Mouse (Mus musculus): ENCODE measurements around the gene Olfr1100. TPM values are rescaled to one million over a fixed set of nuclear protein-coding genes. Genes with fewer than 3 reads are reported as not detected.

Olfr1100 gene
- total RNA-seq (2022), result not detected

DNA sequence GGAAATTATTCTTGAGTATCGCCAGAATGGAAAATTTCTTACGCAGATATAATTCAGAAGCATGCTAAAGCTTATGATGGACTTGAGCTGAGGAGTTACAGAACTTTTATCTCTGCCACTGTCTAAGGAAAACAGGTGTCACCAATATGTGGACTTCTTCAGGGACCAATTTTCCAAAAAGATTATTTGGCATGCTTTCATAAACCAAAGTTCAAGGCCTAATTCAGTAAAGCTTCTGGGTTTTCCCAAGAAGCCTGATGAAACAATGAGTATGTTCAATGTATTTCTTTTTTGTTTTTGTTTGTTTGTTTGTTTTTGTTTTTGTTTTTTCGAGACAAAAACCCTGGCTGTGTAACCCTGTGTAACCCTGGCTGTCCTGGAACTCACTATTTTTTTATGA, at the start of gene Olfr1100:
Gene Olfr1100 (minus strand): TSS at position 101 of the 400 bp plus-strand sequence.
- DNase-seq (ENCODE audit: low spot score in 2 of 2), result no peak

DNA sequence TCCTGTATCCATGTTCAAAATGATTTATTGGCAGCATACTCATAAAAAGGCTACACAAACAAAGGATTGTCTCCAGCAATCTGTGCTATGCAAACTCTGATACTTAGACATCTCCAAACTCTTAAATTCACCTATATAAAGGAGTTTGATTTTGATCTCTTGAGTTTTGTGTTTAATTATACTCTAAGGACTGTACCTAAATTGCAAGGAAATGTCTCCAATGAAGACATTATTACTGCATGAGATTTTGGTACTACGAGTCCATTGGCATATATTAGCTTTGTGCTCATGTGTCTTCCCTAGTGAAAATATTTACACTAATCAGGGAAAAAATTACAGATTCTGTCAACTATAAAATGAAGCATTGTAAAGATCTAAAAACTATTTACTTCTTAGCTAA, 47.2 kb upstream of the Olfr1100 start, which contains the start of gene Olfr1104:
Gene Olfr1104 (minus strand): TSS at position 101 of the 400 bp plus-strand sequence.
- DNase-seq (ENCODE audit: low spot score in 2 of 2), result no peak

DNA sequence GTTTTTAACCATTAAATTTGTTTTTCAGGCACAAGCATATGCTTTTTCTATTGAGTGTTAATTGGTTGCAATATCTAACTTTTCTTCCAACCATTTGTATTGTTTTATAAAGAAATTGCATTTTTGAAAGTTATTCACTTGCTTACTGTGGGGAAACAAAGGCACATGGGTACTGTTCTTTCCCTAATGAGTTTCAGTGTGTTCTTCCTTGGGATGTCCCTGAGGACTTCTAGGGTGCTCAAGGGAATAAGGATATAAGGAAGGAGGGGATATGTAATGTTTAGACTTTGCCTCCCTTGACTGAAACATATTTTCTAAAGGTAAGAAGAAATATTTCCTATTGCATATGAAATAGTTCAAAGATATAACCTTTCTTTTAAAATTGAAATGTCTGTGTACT, 18.3 kb upstream of the Olfr1100 start, which contains the start of gene Olfr1102:
Gene Olfr1102 (plus strand): TSS at position 301 of the 400 bp plus-strand sequence.
- DNase-seq (ENCODE audit: low spot score in 2 of 2), result no peak

DNA sequence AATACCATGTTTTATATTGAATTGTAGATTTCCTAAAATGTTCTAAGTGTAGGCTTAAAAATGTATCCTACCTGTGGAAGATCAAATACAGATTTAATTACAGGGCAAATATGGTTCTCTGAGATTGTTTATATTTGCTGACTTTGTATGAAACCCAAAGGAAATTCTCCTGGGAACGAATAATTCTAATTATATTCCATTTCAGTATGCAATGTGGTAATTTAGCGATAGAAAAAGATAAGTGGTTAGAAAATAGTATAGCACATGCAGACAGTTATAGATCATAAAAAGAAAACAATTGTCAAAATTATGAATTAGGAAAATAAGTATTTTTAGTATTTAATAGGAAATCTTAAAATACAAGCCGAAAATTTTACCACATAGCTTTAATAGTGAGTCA, 11.4 kb upstream of the Olfr1100 start, which contains the start of gene Olfr1101:
Gene Olfr1101 (minus strand): TSS at position 101 of the 400 bp plus-strand sequence.
- no peak for DNase-seq (ENCODE audit: low spot score in 2 of 2)

DNA sequence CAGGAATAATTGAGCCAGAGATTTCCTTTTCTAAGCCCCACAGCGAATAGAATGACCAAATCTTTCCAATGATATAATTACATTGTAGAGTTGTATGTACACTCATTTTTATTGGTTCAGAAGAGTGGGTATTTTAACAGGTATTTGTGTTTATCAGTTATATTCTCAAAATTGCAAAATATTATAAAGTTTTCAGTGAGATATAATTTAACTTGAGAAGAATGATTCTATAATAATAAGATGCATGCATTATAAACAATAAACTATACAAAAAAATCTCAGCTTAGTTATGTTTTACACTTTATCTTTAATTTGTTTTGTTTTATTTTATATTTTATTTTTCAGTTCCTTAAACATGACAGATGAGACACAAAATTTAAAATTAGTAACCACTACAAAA, 19.2 kb downstream of the Olfr1100 start, which contains the start of gene Olfr1099:
Gene Olfr1099 (minus strand): TSS at position 101 of the 400 bp plus-strand sequence.
- DNase-seq (ENCODE audit: low spot score in 2 of 2), result no peak

DNA sequence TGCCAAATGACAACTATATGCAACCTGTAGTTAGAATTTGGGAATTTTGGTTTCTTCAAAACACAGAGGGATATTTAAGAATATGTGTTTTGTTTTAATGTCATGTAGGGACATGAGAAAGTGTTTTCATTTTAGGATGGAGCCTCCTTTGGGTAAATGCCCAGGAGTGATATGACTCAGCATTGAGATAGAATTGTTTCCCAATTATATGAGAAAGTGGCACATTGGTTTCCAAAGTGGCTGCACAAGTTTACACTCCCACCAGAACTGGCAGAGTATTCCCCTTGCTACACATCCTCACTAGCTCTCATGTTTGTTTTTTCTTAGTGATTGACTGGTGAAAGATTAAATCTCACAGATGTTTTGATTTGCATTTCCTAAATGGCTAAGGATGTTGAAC, 53.2 kb downstream of the Olfr1100 start:
- peak in 1 of 2 experiments; percentile 16 for DNase-seq (ENCODE audit: low spot score in 2 of 2)

Other genes starting within 250 kb of the Olfr1100 start
- gene Olfr1089, start 246.3 kb downstream of the Olfr1100 start, total RNA-seq (2022), result not detected
- not detected for gene Olfr1090, start 221.0 kb downstream of the Olfr1100 start, total RNA-seq (2022)
- gene Olfr1093, start 197.5 kb downstream of the Olfr1100 start, total RNA-seq (2022), result not detected
- gene Olfr141, start 169.9 kb downstream of the Olfr1100 start, total RNA-seq (2022), result not detected
- not detected for gene Olfr1094, start 155.3 kb downstream of the Olfr1100 start, total RNA-seq (2022)
- not detected for gene Olfr1095, start 128.3 kb downstream of the Olfr1100 start, total RNA-seq (2022)
- not detected for gene Gm13723, start 105.2 kb downstream of the Olfr1100 start, total RNA-seq (2022)
- not detected for gene Olfr1097, start 87.7 kb downstream of the Olfr1100 start, total RNA-seq (2022)
- gene Olfr1098, start 55.4 kb downstream of the Olfr1100 start, total RNA-seq (2022), result not detected
- gene Olfr1099, start 19.3 kb downstream of the Olfr1100 start, total RNA-seq (2022), result not detected
- not detected for gene Olfr1101, start 11.3 kb upstream of the Olfr1100 start, total RNA-seq (2022)
- not detected for gene Olfr1102, start 18.4 kb upstream of the Olfr1100 start, total RNA-seq (2022)
- not detected for gene Olfr1104, start 47.1 kb upstream of the Olfr1100 start, total RNA-seq (2022)
- not detected for gene Olfr1105, start 56.6 kb upstream of the Olfr1100 start, total RNA-seq (2022)
- gene Olfr1106, start 72.3 kb upstream of the Olfr1100 start, total RNA-seq (2022), result not detected
- not detected for gene Olfr1107, start 95.9 kb upstream of the Olfr1100 start, total RNA-seq (2022)
- gene Olfr1109, start 116.1 kb upstream of the Olfr1100 start, total RNA-seq (2022), result not detected
- gene Olfr259, start 134.6 kb upstream of the Olfr1100 start, total RNA-seq (2022), result not detected
- gene Olfr1110, start 160.3 kb upstream of the Olfr1100 start, total RNA-seq (2022), result not detected
- gene Olfr1111, start 172.7 kb upstream of the Olfr1100 start, total RNA-seq (2022), result not detected
- gene Olfr1112, start 207.8 kb upstream of the Olfr1100 start, total RNA-seq (2022), result not detected
- gene Olfr1113, start 229.0 kb upstream of the Olfr1100 start, total RNA-seq (2022), result not detected

All from left cerebral cortex, adult 8-10 months (tissue).